Mouse (Mus musculus): Measurements from ENCODE around the gene Dcx.

The Dcx gene

DNA sequence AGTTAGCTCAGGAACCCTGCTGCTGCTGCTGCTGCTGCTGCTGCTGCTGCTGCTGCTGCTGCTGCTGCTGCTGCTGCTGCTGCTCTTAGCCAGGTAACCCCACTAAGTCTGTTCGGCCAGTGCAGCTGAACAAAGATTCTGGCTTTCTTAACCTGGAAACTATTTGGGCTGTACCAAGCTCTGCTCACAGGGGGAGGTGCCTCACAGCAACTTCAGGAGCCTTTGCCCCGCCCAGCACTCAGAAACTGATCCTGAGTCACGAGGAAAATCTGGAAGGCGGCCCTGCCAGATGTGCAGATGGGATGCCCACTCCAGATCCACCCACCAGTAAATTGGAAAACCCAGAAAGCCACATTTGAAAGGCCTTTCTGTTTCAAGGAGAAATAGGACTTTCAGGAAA lies 105.9 kb downstream of the Dcx start, which contains the start of gene Capn6:
Gene Capn6 (minus strand): TSS at position 203 of the 400 bp plus-strand sequence.
- no peak for DNase-seq (ENCODE audit: low read depth, low spot score)

DNA sequence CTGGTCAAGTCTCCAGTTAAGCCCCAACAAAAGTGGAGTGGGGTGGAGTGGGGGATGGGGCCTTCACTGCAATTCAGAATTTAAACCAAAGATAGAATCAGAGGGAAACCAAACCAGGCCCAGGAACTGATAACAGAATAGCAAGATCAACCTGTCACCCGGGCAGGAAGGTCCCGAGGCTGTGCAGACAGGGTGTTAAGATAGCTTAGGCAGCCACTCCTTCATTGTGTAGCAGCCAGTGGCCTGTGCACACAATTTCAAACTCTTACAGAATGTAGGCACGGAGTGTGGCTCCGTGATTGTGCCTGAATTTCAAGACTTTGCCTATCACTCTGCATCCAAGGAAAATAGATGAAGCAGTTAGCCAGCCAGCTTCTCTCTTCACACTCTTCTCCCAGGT lies 106.6 kb downstream of the Dcx start:
- no peak for DNase-seq (ENCODE audit: low read depth, low spot score)

DNA sequence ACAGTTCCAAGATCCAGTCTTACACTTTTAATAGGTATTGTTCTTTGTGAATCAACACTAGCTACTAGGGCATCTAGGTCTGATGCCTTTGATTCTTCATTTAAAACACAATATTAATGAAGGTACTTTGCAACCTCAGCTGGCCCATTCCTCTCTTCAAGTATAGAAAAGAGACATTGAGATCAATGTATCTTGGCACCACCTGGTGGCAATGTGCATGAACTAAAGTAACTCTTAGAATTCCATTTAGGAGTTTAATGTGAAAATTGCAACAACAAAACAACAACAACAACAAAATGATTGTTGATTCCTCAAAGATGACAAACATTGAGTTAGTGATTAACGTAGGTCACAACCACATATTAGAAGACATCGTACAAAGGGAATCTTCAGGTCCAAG lies 114.2 kb downstream of the Dcx start:
- DNase-seq (ENCODE audit: low read depth, low spot score) = no peak

DNA sequence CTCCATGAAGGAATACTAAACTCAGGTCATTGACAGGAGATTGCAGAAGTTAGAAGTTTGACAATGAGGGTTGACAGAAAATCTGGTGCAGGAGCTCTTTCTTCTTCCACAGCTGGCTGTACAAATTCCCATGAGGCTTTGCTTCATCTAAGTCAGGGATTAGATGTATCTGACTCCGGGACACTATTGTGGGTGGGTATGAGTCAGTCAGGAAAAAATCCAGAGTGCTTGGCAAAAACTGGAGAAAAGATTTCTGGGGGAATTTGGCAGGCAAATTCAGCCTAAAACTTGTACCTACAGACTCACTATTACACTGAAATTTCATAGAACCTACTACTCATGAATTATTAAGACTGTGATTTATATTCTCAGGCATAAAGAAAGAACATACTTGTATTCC lies 117.2 kb downstream of the Dcx start:
- DNase-seq (ENCODE audit: low read depth, low spot score) = no peak

Data from WW6 (cell line).